Comparison of ENCODE assay signal across 18 mouse cellular contexts in the genomic region with DNA sequence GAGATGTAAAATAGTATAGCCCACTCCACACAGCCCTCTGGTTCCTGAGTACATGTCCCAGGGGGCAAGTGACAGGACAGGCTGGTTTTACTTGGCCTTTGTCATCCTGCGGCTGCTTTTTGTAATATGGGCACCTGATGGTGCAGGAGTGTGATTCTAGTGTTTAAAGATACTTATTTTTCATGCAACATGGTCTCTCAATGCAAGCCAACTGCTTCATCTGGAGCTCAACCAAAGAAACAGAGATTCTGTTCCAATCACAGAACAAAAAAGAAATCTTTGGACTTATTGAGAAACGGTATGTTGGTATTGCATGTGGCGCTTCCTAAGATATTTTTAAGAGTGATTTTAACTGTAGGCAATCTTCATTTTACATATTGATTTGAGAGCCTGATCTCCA.
"Had no signal": no experiment of that assay in that cellular context is flagged by ENCODE, and none has a peak within 500 bp of the region (broad histone marks: within the 10 kb centered on the region; RNA-seq: fewer than 3 reads in every experiment).

No protein-coding gene starts in this region.

- H3K4me1 ChIP-seq: midbrain, embryonic 12.5 days; neural tube, embryonic 13.5 days; neural tube, embryonic 15.5 days had no signal

- H3K9me3 ChIP-seq: midbrain, embryonic 10.5 days; midbrain, embryonic 12.5 days; neural tube, embryonic 13.5 days; neural tube, embryonic 15.5 days had no signal

- H3K36me3 ChIP-seq: midbrain, embryonic 10.5 days; midbrain, embryonic 12.5 days; neural tube, embryonic 13.5 days; neural tube, embryonic 15.5 days had no signal

- H3K4me2 ChIP-seq: lung, embryonic 14.5 days; midbrain, embryonic 12.5 days; neural tube, embryonic 13.5 days; neural tube, embryonic 15.5 days had no signal

- H3K27ac ChIP-seq: midbrain, embryonic 10.5 days; midbrain, embryonic 12.5 days; neural tube, embryonic 13.5 days; neural tube, embryonic 15.5 days had no signal

- H3K27me3 ChIP-seq: midbrain, embryonic 12.5 days; neural tube, embryonic 13.5 days; neural tube, embryonic 15.5 days had no signal

- ATAC-seq: midbrain, embryonic 16.5 days had no signal

- H3K9ac ChIP-seq: lung, embryonic 14.5 days; midbrain, embryonic 12.5 days; neural tube, embryonic 13.5 days; neural tube, embryonic 15.5 days had no signal

- H3K4me3 ChIP-seq: midbrain, embryonic 10.5 days; midbrain, embryonic 12.5 days; myocyte; neural tube, embryonic 13.5 days; neural tube, embryonic 15.5 days had no signal

- DNase-seq: lung, embryonic 14.5 days; lung, postnatal 10 days; lung, postnatal 4 days; midbrain, embryonic 14.5 days; retina, postnatal 1 day; right cerebral cortex, adult 18-20 months; right cerebral cortex, postnatal 25 days; right cerebral cortex, postnatal 4 days; spleen, adult 18-20 months; thymus, adult 18-20 months; thymus, postnatal 14 days; thymus, postnatal 36 days had no signal
